Mouse (Mus musculus): ENCODE data around the gene Car15.

The Car15 gene

DNA sequence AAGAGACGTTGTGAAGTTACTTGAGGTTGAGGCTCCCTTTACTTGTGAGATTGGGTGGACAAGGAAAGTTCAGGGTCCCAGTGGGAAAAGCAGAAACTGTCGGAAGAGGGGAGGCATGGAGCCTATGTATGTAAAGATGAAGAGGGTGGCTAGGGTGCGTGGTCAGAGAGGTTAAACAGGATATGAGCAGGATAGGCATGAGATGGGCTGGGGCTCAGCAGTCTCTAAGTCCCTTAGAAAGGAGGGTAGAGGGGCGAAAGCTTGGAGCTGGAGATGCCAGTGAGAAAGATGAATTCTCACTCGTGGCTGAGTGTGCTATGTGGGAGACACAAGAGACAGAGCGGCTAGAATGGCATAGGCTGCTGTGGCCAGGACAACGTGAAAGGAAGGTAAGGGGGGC lies 5.3 kb downstream of the Car15 start, which contains the start of gene B830017H08Rik:
Gene B830017H08Rik, plus strand, starts transcription at position 301 of the 400 bp plus-strand sequence.
- DNase-seq: no peak

DNA sequence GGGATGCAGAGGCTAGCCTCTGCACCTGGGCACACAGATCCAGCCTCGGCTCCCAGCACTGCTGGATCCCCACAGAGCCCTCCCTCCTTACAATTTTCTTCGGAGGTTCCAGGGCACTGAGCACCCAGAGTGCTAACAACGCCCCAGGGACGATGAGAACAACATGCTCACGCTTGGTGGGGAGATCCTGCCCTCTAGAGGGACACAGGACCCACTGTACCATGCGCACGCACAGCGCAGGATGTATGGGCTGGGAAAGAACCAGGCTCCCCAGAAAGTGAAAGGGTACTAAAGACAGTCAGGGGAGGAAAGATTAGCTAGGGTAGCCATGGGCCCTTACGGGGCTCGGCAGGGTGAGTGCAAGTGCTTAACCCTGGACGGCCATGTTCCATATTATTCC lies 6.4 kb downstream of the Car15 start:
- DNase-seq: no peak

DNA sequence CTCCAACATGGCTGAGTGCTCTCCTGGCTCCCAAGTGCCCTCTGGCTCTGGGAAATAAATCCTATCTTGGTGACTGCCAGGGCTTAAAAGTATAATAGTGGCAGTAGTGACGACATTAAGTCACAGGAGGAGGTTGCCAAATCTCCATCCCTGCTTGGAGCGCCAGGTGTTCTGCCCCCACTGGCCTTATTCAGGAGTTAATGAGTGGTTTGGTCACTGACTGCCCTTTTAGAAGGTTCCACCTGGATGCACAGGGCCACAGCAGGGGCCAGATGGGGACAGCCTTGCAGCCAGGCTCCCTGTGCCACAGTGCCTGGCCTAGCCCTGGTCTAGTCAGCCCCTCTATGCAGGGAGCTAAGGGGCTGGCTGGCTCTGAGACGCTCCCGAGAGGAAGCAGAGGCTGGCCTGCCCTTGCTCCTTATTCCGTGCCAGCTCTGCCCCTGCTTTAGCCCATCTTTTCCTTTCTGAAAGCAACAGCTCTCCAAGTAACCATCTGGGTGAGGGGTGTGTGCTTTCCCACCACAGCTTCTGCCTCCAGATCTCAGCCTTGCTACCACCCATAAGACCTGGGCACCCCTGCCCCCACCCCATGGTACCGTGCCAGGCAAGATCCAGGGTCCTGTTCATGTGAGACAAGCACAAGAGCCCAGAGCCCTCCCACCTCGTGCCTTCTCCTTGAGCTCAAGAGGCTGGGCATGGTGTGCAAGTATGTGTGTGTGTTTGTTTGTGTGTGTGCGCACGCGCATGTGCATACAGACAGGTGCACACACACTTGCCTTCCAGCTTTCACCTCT lies 7.6 kb downstream of the Car15 start:
- DNase-seq: no peak

DNA sequence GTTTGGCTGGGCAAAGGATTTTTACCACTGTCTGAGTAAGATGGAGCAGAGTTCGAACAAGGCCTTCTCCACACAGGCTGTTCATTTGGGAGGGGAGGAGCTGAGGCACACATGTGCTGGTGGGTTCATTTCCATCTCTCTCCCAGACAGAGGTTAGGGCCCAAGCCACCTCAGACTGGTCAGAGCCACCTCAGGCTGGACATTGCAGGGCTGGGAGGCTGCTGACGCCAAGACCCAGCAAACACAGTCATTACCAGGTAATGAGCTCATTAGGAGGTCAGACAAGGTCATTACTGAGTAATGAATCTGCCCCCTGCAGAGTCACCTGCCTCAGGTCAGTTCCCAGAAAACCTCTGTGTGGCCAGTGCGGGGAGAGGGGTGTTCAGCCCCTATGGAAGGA lies 9.3 kb downstream of the Car15 start:
- no peak for DNase-seq

DNA sequence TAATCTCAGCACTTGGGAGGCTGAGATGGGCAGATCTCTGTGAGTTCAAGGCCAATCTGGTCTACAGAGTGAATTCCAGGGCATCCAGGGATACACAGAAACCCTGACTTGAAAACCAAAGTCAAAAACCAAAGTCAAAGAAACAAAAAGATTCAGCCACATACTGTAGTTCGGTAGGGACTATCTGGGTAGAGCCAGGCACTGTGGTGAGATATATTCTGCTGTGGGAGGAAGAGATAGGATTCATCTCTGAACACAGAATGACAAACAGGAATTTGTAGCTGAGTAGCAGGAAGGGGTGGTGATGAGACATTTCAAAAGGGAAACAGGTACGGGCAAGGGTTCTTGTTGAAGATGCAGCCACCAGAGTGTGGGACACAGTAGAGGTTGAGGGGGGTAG lies 9.9 kb downstream of the Car15 start:
- no peak for DNase-seq

DNA sequence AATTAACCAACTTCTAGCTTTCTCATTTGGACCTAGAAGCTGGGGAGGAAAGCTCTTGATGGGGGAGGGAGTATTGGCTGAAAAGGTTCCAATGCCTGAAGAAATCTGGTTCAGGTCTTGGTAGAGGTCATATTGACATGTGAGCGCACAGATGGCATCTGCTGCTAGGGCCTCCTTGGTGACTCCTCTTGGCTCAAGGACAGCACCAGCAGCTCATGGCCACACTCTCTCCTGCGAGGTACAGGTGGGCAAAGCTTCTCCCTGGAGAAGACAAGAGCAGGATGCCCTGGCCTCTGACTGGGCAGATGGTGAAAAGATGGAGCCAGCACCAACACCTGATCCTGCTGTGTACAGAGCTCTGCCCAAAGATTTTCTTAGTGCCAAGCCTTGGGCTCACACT lies 11.7 kb downstream of the Car15 start:
- no peak for DNase-seq

DNA sequence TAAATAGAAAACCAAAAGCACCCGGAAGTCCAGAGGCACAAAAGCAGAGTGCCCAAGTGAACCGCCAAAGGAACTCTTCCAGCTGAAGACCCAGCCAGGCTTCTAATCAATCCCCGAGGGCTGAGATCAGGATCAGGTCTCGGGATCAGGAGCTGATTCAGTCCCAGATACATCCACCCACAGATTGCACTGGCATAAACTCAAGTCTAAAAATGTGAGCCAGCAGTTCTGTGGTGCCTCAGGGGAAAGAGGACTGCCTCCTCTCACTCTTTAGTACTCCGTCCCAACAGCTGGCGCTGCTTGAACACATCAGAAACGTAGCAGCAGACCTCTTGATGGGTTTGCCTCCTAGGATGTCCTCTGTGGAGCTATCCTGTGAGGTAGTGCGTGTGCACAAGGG lies 21.6 kb downstream of the Car15 start:
- no peak for DNase-seq

DNA sequence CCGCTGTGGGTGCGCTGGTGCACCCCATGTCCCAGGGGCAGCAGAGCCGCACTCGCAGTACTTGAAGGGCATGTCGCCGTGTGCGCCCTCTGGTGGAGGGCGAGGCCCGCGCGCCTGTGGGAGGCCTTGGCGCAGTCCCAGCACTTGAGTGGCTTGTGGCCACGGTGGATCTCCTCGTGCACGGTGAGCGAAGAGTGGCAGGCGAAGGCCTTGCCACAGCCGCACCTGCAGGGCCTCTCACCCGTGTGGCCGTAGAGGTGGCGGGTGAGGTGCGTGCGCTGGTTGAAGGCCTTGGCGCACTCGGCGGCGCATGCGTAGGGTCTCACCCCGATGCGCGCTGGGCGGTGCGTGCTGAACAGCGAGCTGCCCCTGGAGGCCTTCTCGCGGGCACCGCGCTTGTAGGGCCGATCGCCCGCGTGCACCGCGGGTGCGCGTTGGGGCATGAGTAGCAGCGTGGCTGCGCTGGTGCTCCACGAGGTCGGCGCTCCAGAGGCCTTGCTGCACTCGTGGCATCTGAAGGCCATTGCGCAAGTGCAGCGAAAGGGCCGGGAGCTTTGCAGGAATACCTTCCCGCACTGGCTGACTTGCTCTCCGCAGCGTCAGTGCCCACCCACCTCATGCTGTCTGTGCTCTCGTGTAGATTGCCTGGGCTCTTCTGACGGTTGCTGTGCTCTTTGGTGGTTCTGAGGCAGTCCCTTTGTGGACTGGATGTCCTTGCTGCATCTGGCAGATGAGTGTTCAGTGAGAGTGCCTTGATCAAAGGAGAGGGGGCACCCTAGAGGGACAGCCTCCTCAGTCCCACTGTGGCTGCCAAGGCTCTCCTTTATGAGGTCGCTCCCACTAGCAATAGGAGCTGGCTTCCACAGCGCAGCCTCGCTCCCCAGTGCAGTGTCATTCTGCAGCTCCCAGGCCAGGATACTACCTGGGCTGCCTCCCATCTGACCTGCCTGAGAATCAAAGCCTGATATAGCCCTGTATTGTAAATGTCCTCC lies 22.5 kb downstream of the Car15 start:
- peak; percentile 59 for DNase-seq

DNA sequence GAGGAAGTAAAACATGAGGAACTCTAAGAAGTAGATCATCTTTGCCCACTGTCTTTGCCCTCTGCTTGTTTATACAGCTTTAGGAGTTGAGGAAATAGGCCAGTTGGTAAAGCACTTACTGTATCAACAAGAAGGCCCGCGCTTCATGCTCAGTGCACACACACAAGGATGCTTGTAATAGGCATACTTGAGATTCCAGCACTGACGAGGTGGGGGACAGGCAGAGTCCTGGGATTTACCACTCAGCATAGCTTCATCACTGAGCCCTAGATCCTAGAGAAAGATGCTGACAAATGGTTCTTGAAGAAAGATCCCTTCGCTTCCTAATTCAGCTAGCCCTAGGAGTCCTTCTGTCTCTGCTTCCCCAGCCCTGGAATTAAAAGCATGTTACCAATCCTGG lies 25.0 kb downstream of the Car15 start:
- no peak for DNase-seq

DNA sequence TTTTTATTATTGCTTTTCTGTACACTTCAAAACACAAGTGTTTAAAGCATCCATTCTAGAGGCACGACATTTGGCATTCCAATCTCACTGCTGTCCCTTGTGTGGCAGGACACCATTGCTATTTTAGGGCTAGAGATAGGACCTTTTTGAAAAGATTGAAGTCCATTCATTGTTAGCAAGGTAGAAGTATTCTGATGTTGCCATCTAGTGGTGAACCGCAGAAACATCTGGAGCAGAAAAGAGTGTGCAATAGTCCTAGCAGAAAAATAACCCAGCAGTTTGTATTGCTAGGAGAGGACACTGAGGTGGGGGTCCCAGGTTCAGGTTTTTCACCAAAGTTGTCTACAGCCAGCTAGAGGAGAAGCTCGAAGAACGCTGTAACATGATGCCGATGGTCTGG lies 26.0 kb downstream of the Car15 start:
- no peak for DNase-seq

DNA sequence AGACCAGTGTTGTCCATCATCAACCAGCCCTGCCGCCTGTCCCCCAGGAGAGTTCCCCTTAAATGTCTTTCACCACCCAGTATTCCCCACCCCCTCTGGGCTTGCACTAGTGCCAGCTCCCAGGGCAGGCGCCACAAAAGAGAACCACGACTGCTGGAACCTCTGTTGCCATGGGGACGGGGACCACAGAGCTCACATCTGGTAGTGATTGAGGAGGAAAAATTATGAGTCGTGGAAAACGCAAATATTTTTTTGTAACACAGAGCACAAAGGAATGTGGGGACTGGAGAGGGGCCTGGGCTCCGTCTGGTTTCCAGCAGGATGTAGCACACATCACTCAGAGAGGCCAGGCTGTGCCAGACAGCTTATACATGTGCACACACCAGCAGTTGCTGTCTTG lies 28.5 kb downstream of the Car15 start:
- no peak for DNase-seq

DNA sequence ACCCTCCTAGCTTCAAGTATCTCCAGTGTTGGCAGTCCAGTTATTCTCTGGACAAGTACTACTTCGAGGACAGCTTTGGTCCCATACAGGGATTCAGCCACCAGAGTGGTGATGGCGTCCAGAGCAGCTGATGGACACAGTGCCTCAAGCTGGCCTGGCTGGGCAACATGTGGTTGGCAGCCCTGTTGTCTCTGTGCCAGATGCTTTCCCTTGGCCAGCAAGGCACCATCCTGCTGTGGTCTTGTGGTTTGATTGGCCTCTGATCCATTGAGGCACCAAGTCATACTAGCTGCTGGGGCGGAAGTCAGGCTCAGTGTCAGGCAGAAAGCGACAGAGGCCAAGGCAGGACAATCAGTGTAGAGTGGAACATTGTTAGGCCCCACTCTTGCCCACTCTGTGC lies 29.0 kb downstream of the Car15 start:
- DNase-seq: no peak

DNA sequence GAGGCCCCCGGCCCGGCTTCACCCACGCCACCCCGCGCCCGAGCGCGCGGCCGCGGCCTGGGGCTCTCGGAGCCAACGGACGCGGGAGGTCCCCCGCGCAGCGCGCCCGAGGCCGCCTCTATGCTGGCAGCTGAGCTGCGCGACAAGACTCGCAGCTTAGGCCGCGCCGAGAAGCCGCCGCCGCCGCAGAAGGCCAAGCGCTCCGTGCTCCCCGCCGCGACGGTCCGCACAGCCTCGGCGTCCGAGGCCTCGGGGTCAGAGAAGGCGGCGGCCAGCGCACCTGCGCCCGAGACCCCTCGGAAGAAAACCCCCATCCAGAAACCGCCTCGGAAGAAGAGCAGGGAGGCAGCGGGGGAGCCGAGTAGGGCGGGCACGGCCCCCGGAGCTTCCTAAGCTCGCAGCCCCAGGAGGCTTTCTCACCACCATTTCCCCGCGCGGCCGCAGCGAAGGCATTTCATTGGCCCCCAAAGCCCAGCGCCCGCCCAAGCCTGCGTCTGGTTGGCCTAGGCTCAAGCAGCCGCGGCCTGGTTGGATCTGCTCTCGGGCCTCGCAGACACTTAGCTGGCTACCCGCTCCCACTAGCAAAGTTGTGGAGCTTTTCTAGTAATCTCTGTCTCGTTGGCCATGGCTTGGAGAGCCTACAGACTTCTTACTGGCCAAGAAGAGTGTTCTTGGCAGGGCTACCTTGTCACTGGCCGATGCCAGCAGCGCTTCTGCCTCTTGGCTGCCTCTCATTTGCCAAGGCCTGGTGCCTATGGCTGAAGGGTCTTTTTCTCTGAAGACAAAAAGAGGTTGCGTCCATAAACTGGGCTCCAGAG lies 30.8 kb downstream of the Car15 start:
- DNase-seq: peak; percentile 90

DNA sequence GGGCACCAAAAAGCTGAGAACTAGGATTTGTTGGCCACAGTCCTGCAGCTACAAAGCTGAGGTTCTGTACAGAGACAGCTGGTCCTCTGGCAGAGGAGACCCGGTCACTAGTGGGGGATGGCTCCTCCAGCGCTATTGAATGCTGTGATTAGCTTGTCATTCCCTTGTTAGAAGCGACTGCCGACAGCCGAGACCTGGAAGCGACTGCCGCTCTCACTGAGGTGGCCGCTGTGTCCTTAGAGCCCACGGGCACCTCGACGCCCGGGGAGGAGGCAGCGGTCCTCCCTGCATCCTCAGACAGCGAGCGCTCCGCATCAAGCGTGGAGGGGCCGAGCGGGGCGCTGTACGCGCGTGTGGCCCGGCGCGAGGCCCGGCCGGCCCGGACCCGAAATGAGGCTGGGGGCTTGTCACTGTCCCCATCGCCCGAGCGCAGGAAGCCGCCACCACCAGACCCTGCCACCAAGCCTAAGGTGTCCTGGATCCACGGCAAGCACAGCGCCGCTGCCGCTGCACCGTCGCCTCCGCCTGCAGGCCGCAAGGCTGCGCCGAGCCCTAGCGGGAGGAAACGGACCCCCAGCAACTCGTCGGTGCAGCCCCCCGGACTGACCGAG lies 31.5 kb downstream of the Car15 start:
- DNase-seq: no peak

DNA sequence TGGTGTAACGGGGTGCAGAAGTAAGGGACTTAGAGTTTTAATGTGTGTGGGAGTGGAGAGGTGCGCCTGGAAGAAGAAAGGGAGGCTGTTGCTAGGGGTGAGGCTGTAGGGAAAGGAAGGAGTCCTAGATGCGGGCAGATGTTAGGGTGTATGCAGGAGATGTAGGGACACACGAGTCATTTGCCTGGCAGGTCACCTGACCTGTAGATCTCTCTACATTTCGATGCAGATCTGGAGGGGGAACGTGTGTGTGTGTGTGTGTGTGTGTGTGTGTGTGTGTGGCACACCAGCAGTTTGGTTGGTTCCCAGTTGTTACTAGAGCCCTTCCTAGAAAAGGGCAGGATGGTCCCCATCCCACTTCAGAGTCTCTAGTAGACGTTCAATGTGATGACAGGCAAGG lies 33.2 kb downstream of the Car15 start:
- DNase-seq: no peak

DNA sequence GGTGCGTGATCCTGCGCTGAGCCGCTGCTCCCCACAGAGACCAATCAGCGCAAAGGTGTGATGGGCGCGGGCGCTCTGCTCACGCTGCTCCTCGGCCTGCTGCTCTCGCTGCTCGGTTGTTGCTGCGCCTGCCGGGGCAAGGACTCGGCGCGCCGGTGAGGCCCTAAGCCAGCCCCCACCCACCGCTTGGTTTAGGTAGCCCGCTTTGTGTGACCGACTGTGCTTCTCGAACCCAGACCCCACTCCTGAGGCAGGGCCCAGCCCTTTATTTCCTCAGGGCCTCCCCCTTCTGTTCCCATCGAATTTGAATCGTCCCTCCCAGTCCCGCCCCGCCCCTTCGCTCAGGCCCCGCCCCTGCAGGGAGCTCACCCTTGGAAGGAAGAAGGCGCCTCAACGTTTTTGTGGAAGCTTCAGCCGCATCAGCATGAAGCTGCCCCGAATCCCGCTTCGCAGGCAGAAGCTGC lies 33.7 kb downstream of the Car15 start:
- no peak for DNase-seq

DNA sequence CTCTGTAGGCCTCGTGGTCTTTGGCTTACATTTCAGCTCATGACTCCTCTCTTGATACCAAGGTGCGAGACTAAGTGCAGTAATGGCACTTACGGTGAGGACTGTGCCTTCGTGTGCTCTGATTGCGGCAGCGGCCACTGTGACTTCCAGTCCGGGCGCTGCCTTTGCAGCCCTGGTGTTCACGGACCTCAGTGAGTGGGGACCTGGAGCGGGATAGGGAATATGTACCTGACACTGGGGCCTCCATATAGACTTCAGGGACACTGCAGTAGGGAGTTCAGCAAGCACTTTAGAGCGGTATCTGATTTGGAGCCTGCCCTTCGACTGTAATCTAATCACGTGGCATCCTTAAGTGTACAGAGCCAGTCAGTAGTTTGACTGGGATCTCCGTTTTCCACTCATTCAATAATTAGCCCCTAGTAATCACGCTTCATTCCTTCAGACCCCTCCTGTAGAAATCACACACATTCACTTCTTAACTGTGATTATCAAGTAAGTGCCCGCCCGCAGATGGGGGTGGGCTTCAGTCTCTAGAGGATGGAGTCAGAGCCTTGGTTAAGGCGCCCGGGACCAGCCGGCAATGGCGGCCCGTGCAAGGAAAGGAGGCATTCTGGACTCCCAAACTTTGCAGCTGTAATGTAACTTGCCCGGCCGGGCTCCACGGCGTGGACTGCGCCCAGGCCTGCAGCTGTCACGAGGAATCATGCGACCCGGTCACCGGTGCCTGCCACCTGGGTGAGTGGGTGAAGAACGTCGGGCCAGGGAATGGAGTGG lies 34.3 kb downstream of the Car15 start:
- no peak for DNase-seq

DNA sequence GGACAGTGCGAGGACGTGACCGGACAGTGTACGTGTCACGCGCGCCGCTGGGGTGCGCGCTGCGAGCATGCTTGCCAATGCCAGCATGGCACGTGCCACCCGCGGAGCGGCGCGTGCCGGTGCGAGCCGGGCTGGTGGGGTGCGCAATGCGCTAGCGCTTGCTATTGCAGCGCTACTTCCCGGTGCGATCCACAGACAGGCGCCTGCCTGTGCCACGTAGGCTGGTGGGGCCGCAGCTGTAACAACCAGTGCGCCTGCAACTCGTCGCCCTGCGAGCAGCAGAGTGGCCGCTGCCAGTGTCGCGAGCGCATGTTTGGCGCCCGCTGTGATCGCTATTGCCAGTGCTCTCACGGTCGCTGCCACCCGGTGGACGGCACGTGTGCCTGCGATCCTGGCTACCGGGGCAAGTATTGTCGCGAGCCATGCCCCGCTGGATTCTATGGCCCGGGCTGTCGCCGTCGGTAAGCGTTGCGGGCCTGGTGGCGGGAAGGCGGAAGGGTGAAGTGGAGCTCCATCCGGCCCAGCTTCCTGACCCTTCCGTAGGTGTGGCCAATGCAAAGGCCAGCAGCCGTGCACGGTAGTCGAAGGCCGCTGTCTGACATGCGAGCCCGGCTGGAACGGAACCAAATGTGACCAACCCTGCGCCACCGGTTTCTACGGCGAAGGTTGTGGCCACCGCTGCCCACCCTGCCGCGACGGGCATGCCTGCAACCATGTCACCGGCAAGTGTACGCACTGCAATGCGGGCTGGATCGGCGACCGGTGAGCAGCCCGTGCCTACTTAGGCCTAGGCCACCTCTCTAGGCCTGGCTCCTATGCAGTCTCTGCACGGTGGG lies 35.1 kb downstream of the Car15 start:
- peak; percentile 62 for DNase-seq

DNA sequence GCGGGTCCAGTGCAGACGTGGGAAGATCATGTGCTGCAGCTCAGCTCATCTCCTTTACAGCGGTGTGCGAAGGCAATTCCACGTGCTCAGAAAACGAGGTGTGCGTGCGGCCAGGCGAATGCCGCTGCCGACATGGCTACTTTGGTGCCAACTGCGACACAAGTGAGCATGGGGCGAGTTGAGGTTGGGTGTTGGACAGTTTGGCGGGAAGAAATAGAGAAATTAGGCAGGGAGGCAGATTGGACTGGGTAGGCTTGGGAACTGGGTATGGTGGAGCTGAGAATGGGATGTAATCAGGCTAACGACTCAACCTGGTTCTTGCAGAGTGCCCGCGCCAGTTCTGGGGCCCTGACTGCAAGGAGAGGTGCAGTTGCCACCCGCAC lies 35.7 kb downstream of the Car15 start:
- DNase-seq: no peak

DNA sequence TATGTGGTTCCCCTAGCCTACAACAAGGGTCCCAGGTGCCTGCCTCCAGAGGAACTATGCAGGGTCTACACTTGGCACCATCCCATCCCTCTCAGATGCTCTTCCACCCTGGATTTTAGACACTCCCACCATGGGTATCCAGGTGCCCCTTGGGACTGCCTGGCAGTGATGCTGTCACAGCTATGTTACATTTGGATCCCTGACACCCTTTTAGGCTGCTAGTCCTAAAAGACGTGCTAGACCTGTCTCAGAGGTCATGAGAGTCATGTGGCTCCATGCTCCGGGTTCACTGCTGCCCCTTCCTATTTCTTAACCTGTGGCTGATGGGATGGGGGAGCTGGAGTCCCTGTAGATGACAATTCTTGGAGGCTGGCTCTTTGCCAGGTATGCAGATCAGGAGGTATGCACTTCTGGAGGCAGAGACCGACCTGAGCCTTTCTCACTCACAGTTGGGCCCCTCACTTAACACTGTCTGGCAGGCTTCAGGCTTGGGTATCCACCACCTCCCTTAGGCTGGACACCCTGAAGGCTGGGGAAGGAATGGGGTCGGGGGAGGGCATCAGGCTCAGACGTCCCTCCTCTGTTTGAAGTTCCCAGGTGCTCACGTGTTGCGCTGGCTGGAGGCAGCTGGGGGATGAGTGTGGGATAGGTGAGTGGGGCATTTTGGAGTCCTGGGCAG lies 36.2 kb downstream of the Car15 start:
- DNase-seq: no peak

Data from right cerebral cortex, postnatal 14 days (tissue).